Mouse (Mus musculus) layer of hippocampus, adult 9-11 months (tissue): ENCODE measurements around the gene Zbtb48.
A peak's percentile ranks its signal among the peaks of the same experiment; 100 is the strongest.

Experiments used
- DNase-seq: peaks from one replicate; pipeline ENCODE4 v3.0.0; 2022

The Zbtb48 gene

GRCm38 (mm10) chr4:151999481-151999880 is 28.0 kb downstream of the Zbtb48 start:
- DNase-seq: no peak

GRCm38 (mm10) chr4:151997701-151998100 is 29.8 kb downstream of the Zbtb48 start:
- DNase-seq: no peak

GRCm38 (mm10) chr4:151996951-151997222 is 30.6 kb downstream of the Zbtb48 start:
- no peak for DNase-seq

GRCm38 (mm10) chr4:151996173-151996950 is 31.1 kb downstream of the Zbtb48 start, which contains the start of gene Phf13:
Gene Phf13 (minus strand): TSS chr4:151996258.
- peak; percentile 100 for DNase-seq

- DNase-seq: no peak
These were observed 31.9 kb downstream of the Zbtb48 start for GRCm38 (mm10) chr4:151995371-151996172.

- no peak for DNase-seq
These were observed 33.0 kb downstream of the Zbtb48 start for GRCm38 (mm10) chr4:151994228-151995171.

- DNase-seq: no peak
These were observed 34.4 kb downstream of the Zbtb48 start for GRCm38 (mm10) chr4:151993035-151993434.

GRCm38 (mm10) chr4:151992091-151992490 is 35.4 kb downstream of the Zbtb48 start:
- DNase-seq: no peak

- DNase-seq: no peak
These were observed 38.4 kb downstream of the Zbtb48 start for GRCm38 (mm10) chr4:151989110-151989488.

GRCm38 (mm10) chr4:151988342-151989109 is 38.9 kb downstream of the Zbtb48 start, which contains the start of gene Thap3:
Gene Thap3 (minus strand): TSS chr4:151988997.
- DNase-seq: peak; percentile 67

- no peak for DNase-seq
These were observed 39.5 kb downstream of the Zbtb48 start for GRCm38 (mm10) chr4:151988014-151988341.

GRCm38 (mm10) chr4:151986650-151987049 is 40.8 kb downstream of the Zbtb48 start:
- no peak for DNase-seq

GRCm38 (mm10) chr4:151985886-151986285 is 41.6 kb downstream of the Zbtb48 start:
- DNase-seq: no peak

GRCm38 (mm10) chr4:151983560-151983959 is 43.9 kb downstream of the Zbtb48 start:
- DNase-seq: no peak

GRCm38 (mm10) chr4:151983043-151983442 is 44.4 kb downstream of the Zbtb48 start:
- no peak for DNase-seq

GRCm38 (mm10) chr4:151981363-151981762 is 46.1 kb downstream of the Zbtb48 start:
- peak; percentile 77 for DNase-seq

- no peak for DNase-seq
These were observed 46.8 kb downstream of the Zbtb48 start for GRCm38 (mm10) chr4:151980699-151981098.

GRCm38 (mm10) chr4:151977748-151978147 is 49.7 kb downstream of the Zbtb48 start:
- DNase-seq: peak; percentile 82

- DNase-seq: no peak
These were observed 52.0 kb downstream of the Zbtb48 start for GRCm38 (mm10) chr4:151975441-151975840.

- DNase-seq: no peak
These were observed 55.1 kb downstream of the Zbtb48 start for GRCm38 (mm10) chr4:151972221-151972967.
